Mouse (Mus musculus) heart, embryonic 11.5 days (tissue): ENCODE measurements at regions not wholly inside any gene's neighbourhood (a gene's known extent, or its start where the extent isn't known, plus 50 kb on each side); places are given as distances from the start of the nearest gene placed in this dataset.

Source experiments
- ATAC-seq: fragments of 200-750 bp; cut with Nextera tagmentation; replicated peaks from 2 replicates; pipeline ENCODE4 v1.8.0; 2017; ENCODE audit warnings: moderate library complexity; ENCODE audit not compliant: insufficient number of reproducible peaks, low FRiP score, low TSS enrichment
- H3K27ac ChIP-seq: fragments of 300-500 bp; sonication (generic); 2 replicates; pipeline ENCODE4 v1.5.1; 2014; ENCODE audit warnings: mild to moderate bottlenecking, low read depth, low read length
- H3K27me3 ChIP-seq: fragments of 300-500 bp; sonication (generic); 2 replicates; pipeline ENCODE4 v1.6.1; 2014; ENCODE audit warnings: mild to moderate bottlenecking, low read length, mixed read lengths; ENCODE audit not compliant: control insufficient read depth, insufficient read depth
- H3K36me3 ChIP-seq: fragments of 300-500 bp; sonication (generic); 2 replicates; pipeline ENCODE4 v1.6.1; 2014; ENCODE audit warnings: mild to moderate bottlenecking, low read length, moderate library complexity, mixed read lengths; ENCODE audit not compliant: control insufficient read depth, insufficient read depth
- H3K4me1 ChIP-seq: fragments of 300-500 bp; sonication (generic); 2 replicates; pipeline ENCODE4 v1.6.1; 2014; ENCODE audit warnings: low read length; ENCODE audit not compliant: control insufficient read depth, insufficient read depth
- H3K4me2 ChIP-seq: fragments of 300-500 bp; sonication (generic); 2 replicates; pipeline ENCODE4 v1.6.1; 2014; ENCODE audit warnings: mild to moderate bottlenecking, moderate library complexity
- H3K4me3 ChIP-seq: fragments of 300-500 bp; sonication (generic); 2 replicates; pipeline ENCODE4 v1.5.1; 2014; ENCODE audit warnings: low read depth, low read length
- H3K9ac ChIP-seq: fragments of 300-500 bp; sonication (generic); 2 replicates; pipeline ENCODE4 v1.6.1; 2014; ENCODE audit warnings: mild to moderate bottlenecking, low read depth, low read length, moderate library complexity
- H3K9me3 ChIP-seq: fragments of 300-500 bp; sonication (generic); replicated peaks from 2 replicates; pipeline ENCODE4 v1.6.1; 2016; ENCODE audit warnings: low read length; ENCODE audit not compliant: control insufficient read depth
- WGBS: fragments of 180-500 bp; shearing (Covaris S2); extraction: QIAGEN DNeasy Blood & Tissue Kit; methylation state at CpG from one replicate; pipeline ENCODE4 v1.1.7; 2014; ENCODE audit not compliant: insufficient replicate concordance; 5-methylcytosine and 5-hydroxymethylcytosine counted together

- 78% methylated on average over 5 of the region's 5 CpGs for WGBS
- Histone ChIP-seq H3K27me3 (peaks cover 22% of the 10 kb centered on the region), H3K4me3 (no peak overlapping the region), H3K9me3 (no peaks in the 10 kb centered on the region), H3K27ac (no peak overlapping the region), H3K4me2 (no peak overlapping the region), H3K36me3 (no peaks in the 10 kb centered on the region), H3K9ac (no peak overlapping the region), H3K4me1 (peaks cover 12% of the 10 kb centered on the region)
- no peak for ATAC-seq
These were observed 176.0 kb upstream of the Cadm1 start for GRCm38 (mm10) chr9:47353972-47354371.

- no peak for ATAC-seq
- WGBS, result 73% methylated on average over 2 of the region's 2 CpGs
These were observed 175.6 kb upstream of the Cadm1 start for GRCm38 (mm10) chr9:47354423-47354822.

GRCm38 (mm10) chr9:47354866-47355265 lies 175.1 kb upstream of the Cadm1 start:
- H3K4me3 ChIP-seq, result no peak overlapping the region
- peaks cover 12% of the 10 kb centered on the region for H3K4me1 ChIP-seq
- 0 out of 2 replicates have a peak, but pooled peaks have one; percentile 18 for ATAC-seq
- H3K4me2 ChIP-seq, result no peak overlapping the region
- H3K27ac ChIP-seq, result no peak overlapping the region
- H3K36me3 ChIP-seq, result no peaks in the 10 kb centered on the region
- H3K9me3 ChIP-seq, result no peaks in the 10 kb centered on the region
- H3K9ac ChIP-seq, result no peak overlapping the region
- 53% methylated on average over 9 of the region's 9 CpGs for WGBS
- peaks cover 22% of the 10 kb centered on the region for H3K27me3 ChIP-seq

More at GRCm38 (mm10) chr9:47354423-47354822, 175.6 kb upstream of the Cadm1 start:
- H3K9ac ChIP-seq, result no peak overlapping the region
- no peak overlapping the region for H3K4me3 ChIP-seq
- H3K27me3 ChIP-seq, result peaks cover 22% of the 10 kb centered on the region
- H3K27ac ChIP-seq, result no peak overlapping the region
- H3K36me3 ChIP-seq, result no peaks in the 10 kb centered on the region
- H3K4me1 ChIP-seq, result peaks cover 12% of the 10 kb centered on the region
- H3K4me2 ChIP-seq, result no peak overlapping the region
- no peaks in the 10 kb centered on the region for H3K9me3 ChIP-seq

GRCm38 (mm10) chr9:47357756-47358399 lies 172.1 kb upstream of the Cadm1 start:
- Histone ChIP-seq H3K4me2 (no peak overlapping the region), H3K9me3 (no peaks in the 10 kb centered on the region), H3K4me1 (peaks cover 14% of the 10 kb centered on the region), H3K27me3 (peaks cover 9% of the 10 kb centered on the region), H3K36me3 (no peaks in the 10 kb centered on the region), H3K27ac (no peak overlapping the region), H3K4me3 (no peak overlapping the region), H3K9ac (no peak overlapping the region)
- whole genome bisulfite sequencing, result 60% methylated on average over 17 of the region's 17 CpGs
- ATAC-seq, result peak; percentile 78

GRCm38 (mm10) chr9:47358400-47358767 lies 171.6 kb upstream of the Cadm1 start:
- peaks cover 9% of the 10 kb centered on the region for H3K27me3 ChIP-seq

GRCm38 (mm10) chr9:47363086-47363485 lies 166.9 kb upstream of the Cadm1 start:
- H3K27me3 ChIP-seq, result peaks cover 37% of the 10 kb centered on the region
- H3K4me1 ChIP-seq, result peaks cover 13% of the 10 kb centered on the region
- no peak overlapping the region for H3K9ac ChIP-seq
- WGBS, result 13% methylated on average over 11 of the region's 11 CpGs
- ATAC-seq, result no peak
- no peak overlapping the region for H3K4me3 ChIP-seq
- H3K9me3 ChIP-seq, result no peaks in the 10 kb centered on the region
- H3K4me2 ChIP-seq, result no peak overlapping the region
- H3K36me3 ChIP-seq, result no peaks in the 10 kb centered on the region
- no peak overlapping the region for H3K27ac ChIP-seq

More at GRCm38 (mm10) chr9:47358400-47358767, 171.6 kb upstream of the Cadm1 start:
- WGBS, result 84% methylated on average over 4 of the region's 4 CpGs
- H3K4me3 ChIP-seq, result no peak overlapping the region
- H3K9me3 ChIP-seq, result no peaks in the 10 kb centered on the region
- no peak for ATAC-seq
- H3K4me1 ChIP-seq, result peaks cover 13% of the 10 kb centered on the region
- no peak overlapping the region for H3K4me2 ChIP-seq
- no peaks in the 10 kb centered on the region for H3K36me3 ChIP-seq
- H3K9ac ChIP-seq, result no peak overlapping the region
- no peak overlapping the region for H3K27ac ChIP-seq

GRCm38 (mm10) chr9:47364762-47365161 lies 165.2 kb upstream of the Cadm1 start:
- Histone ChIP-seq H3K27ac (no peak overlapping the region), H3K27me3 (peaks cover 49% of the 10 kb centered on the region), H3K4me3 (no peak overlapping the region), H3K9ac (no peak overlapping the region), H3K4me1 (peaks cover 14% of the 10 kb centered on the region; the same call in 1 of the 2 replicates), H3K36me3 (no peaks in the 10 kb centered on the region), H3K4me2 (no peak overlapping the region), H3K9me3 (no peaks in the 10 kb centered on the region)
- ATAC-seq, result no peak
- WGBS, result 69% methylated on average over 3 of the region's 3 CpGs

- ATAC-seq, result no peak
- no peak overlapping the region for H3K27ac ChIP-seq
- H3K4me3 ChIP-seq, result peak overlapping the region; percentile 40
- H3K4me1 ChIP-seq, result peaks cover 14% of the 10 kb centered on the region; the same call in 1 of the 2 replicates
- H3K36me3 ChIP-seq, result no peaks in the 10 kb centered on the region
- peak overlapping the region; percentile 70 for H3K4me2 ChIP-seq
- WGBS, result 15% methylated on average over 17 of the region's 17 CpGs
- H3K9me3 ChIP-seq, result no peaks in the 10 kb centered on the region
- H3K27me3 ChIP-seq, result peaks cover 48% of the 10 kb centered on the region
- no peak overlapping the region for H3K9ac ChIP-seq
These were observed 162.6 kb upstream of the Cadm1 start for GRCm38 (mm10) chr9:47367266-47367957.
